Mouse (Mus musculus) kidney, adult 11 months (tissue): ENCODE results near the gene Mertk.
A peak's percentile ranks its signal among the peaks of the same experiment; 100 is the strongest.
"Not testable (repeated sequence)": the region's sequence is repeated elsewhere in the genome, so short reads cannot be mapped to it uniquely, and the experiment has no call there.

Experiments
- DNase-seq: peaks from one replicate; pipeline ENCODE4 v3.0.0; 2022

Gene Mertk

GRCm38 (mm10) chr2:128698693-128699181, at the start of gene Mertk:
Gene Mertk, plus strand, starts transcription at chr2:128698956.
- DNase-seq = peak; percentile 95

DNA sequence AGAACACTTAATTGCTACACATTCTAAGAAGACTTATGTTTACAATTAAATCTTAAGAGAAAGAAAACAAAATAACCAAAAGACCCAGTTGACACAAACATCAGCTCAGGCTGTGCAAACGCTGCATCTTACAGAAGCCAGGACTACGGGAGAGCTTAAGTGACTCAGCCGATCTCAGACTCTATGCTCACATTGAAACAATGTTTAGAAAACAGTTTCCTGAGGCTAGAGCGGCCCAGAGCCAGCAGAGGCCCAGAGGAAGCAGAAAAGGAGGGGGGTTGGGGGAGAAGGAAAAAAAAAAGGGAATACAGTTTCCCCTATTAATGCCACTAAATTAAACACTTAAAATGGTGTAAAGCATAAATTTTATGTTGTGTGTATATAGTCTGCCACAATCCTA, 18.1 kb upstream of the Mertk start:
- DNase-seq = no peak

- DNase-seq = peak; percentile 87
Measured at GRCm38 (mm10) chr2:128686921-128687557, 11.7 kb upstream of the Mertk start, which contains the start of gene Anapc1. Gene Anapc1, minus strand, starts transcription at chr2:128687391.

DNA sequence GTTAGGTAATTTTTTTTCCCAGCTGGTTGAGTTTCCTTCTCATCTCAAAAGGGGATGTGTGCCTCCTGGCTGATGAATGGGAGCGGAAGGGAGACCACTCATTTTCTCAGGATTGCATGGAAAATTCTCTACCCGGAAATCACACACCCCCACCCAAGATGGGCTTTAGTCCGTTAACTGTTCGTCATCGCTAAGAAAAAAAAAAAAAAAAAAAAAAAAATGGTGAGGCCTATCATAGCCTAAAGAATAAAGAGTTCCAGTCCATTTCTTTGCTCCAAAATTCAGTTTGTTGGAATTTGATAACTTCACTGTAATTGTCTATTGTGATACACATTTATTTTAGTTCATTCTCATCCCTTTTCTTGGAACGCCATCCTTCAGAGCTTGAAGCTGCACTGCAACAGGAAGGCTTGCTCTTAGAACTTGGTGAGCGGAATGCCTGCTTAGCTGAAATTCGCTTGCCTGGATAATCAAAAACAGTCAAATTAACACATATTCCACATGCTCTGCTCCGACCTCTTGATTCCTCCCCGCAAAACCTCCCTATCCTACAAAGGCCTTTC, 11.1 kb upstream of the Mertk start:
- DNase-seq = no peak

GRCm38 (mm10) chr2:128692336-128692735, 6.4 kb upstream of the Mertk start:
- no peak for DNase-seq

DNA sequence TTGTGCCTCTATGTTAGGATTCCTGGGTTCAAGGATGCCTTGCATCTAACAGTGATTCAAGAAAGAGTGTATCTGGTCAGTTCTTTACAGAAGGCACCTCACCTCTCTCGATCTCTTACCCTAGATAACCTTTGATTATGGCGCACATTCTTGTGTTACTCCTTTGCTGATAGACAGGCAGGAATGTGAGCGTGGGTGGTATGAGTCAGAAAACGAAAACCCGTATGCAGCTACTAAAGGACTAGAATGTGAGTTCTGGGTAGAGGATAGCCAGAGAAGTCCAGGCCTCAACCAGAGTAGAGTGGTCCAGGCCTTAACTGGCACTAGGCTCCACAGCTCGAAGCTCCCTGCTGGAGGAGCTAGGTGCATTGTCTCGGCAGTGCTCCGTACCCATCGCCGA, 6.0 kb upstream of the Mertk start:
- no peak for DNase-seq

GRCm38 (mm10) chr2:128693236-128693635, 5.5 kb upstream of the Mertk start:
- no peak for DNase-seq

- not testable (repeated sequence) for DNase-seq
Measured at GRCm38 (mm10) chr2:128693828-128694227, 4.9 kb upstream of the Mertk start.

DNA sequence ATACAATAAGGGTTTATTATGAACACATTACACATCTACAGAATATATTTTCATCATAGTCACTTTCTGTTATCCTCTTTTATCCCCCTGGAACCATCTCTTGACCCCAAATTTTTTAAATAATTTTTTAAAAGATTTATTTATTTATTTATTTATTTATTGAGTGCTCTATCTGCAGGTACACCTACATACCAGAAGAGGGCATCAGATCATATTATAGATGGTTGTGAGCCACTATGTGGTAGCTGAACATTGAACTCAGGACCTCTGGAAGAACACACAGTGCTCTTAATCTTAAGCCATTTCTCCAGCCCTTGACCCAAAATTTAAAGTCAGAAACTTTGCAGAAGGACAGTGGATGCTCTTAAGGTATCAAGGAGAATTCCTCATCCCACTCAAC, 4.2 kb upstream of the Mertk start:
- no peak for DNase-seq

- peak; percentile 82 for DNase-seq
Measured at GRCm38 (mm10) chr2:128696426-128696825, 2.3 kb upstream of the Mertk start.

- DNase-seq = no peak
Measured at GRCm38 (mm10) chr2:128697047-128697446, 1.7 kb upstream of the Mertk start.

DNA sequence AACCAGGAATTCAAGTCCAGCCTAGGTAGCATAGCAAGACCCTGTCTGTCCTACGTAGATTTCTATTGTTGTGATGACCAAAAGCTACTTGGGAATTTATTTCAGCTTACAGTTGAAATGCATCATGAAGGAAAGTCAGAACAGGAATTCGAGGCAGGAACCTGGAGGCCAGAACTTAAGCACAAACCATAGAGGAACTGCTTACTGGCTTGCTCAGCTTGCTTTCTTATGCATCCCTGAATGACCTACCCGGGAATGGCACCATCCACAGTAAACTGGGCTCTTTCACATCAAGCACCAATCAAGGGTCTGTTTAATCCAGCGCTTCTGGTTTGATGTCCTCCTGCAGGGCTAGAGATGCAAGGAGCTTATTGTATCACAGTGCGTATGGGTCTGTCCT, 1.2 kb upstream of the Mertk start:
- DNase-seq = no peak

DNA sequence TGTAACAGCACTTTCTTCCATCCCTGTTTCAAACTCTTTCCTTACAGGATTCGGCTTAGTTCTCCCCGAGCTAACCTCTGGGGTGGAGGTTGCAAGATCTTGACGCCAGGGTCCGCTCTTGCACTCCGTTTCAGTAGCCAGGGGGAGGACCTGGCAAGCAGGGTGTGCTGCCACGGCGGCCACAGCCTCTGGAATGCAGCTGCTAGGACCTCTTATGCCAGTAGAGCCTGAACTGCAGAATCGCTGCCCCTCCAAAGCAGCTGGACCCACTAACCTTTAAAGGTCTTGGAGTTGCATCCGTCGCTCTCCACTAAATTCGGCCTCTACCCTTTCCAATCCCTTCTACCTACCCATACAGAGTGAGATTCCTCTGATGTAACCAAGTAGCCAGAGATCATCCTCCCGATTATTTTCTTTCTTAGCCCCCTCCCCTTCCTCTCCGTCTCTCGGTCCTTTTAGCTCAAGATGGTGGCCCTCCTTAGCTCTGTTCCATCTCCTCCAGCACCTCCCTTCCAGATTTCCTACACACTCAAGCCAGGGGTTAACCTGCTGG, 540 bp upstream of the Mertk start:
- DNase-seq = peak; percentile 88

GRCm38 (mm10) chr2:128699201-128699885, 587 bp downstream of the Mertk start:
- DNase-seq = peak; percentile 85

DNA sequence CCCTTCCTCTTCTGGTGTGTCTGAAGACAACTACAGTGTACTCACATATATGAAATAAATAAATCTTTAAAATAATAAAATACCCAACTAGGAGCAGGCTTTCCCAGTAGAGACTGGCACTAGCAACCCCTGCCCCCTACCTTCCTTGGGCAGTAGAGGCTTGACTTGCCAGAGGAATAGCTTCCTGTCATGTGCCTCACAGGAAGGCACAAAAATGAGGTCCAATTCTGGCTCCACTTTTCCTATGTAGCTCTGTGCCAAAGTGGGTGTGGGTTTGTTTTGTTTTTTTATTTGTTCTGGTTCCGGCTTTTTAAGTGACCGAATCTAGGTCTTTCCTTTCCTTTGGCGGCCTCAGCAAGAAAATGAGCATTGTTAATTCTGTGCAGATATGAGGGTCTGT, 5.7 kb downstream of the Mertk start:
- DNase-seq = peak; percentile 60

GRCm38 (mm10) chr2:128709264-128709663, 10.5 kb downstream of the Mertk start:
- DNase-seq = no peak

GRCm38 (mm10) chr2:128710609-128711008, 11.9 kb downstream of the Mertk start:
- peak; percentile 72 for DNase-seq

GRCm38 (mm10) chr2:128712940-128713339, 14.2 kb downstream of the Mertk start:
- DNase-seq = no peak

DNA sequence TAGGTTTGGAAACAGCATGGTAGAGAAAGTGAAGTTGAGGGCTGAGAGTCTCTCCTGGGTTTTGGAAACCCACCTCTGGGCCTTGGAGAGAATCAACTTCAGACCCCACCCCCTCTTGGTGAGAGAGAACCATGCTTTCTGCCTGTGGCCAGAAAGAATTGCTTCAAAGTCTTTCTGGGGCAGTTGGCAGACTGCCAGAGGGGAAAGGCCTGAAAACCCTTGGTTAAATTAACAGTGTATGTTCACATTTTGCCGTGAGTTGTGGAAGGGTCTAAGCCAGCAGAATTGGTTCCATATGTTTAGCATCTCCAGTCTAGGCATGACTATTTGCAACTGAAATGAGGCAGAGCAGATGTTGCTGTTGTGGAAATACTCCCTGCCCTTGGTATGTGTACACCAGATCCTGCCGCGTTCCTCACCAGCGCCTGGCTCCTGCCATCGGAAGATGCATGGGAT, 14.8 kb downstream of the Mertk start:
- peak; percentile 67 for DNase-seq

DNA sequence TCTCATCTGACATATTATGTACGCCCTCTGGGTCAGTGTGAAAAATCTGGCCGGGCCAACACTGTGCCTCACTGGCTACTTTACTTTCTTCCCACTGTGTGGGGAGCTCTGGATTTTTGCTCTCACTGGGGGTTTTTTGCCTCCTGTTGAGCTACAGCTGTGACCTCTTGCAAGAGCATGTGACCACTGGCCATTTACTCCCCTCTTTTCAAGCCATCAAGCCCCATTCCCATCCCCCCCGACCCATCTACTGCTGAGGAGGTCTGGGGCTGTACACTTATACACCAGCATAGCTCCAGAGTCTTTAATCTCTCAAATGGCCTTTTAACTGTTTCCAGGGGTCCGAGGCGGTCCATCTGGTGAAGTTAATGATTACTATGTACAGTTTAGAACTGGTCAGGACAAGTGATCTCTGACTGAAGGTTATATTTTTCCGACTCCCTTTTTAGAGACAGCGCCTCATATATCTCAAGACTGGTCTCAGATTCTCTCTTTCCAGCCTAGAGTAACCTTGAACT, 16.0 kb downstream of the Mertk start:
- peak; percentile 77 for DNase-seq

- peak; percentile 63 for DNase-seq
Measured at GRCm38 (mm10) chr2:128715979-128716378, 17.2 kb downstream of the Mertk start.

DNA sequence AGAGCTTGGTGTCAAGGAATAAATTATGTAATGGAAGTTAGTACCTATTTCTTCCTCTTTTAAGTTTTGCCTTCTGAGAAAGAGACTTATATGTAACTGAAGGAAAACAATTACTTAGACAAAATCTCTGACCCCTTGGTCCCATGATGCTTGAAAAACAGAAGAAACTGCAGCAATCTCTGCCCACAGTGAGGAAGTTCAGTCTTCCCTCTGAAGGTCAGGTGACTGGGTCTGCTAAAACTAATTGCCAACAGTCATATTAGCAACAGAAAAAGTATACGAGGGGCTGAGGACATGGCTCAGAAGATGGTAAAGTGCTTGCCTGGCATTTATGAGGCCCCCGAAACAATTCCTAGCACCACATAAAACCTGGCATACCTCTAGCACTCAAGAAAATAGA, 20.6 kb downstream of the Mertk start:
- no peak for DNase-seq

DNA sequence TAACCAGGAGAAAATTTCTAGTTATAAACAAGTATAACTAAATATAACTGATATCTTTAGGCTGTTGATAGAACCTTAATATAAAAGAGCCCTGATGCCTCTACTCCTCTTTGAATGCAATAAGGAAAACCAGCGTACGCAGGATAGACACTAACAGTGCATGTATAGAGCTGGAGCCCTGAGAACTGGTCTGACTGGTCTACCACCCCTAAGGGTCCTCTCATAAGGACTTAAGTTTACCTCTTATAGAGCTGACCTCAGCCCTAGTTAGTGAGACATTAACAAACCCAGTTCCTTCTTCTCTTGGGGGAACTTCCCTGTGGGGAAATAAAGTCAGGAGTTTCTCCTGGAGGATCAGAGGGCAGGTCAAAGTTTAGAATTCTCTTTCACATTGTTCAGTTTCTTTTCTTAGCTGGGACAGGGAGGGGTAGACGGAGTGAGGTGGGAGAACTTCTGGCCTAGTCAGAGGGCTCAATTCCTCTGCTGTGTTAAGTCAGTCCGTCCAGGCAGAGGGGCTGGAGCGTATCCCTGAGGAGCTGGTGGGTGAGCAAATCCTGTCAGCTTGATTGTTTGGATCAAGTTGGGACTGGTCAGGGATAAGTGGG, 23.5 kb downstream of the Mertk start:
- DNase-seq = no peak
